Mouse (Mus musculus) heart, embryonic 16.5 days (tissue): ENCODE measurements around the gene Klhl40. TPM values are rescaled to one million over a fixed set of nuclear protein-coding genes. Genes with fewer than 3 reads are reported as not detected.

Experiments used
- ATAC-seq: fragments of 200-750 bp; cut with Nextera tagmentation; replicated peaks from 2 replicates; pipeline ENCODE4 v1.8.0; 2017; ENCODE audit warnings: moderate number of reproducible peaks; ENCODE audit not compliant: insufficient read depth, low FRiP score; ENCODE audit errors: extremely low read depth
- H3K27ac ChIP-seq: fragments of 300-500 bp; sonication (generic); 2 replicates; pipeline ENCODE4 v1.5.1; 2014; ENCODE audit warnings: mild to moderate bottlenecking, low read length, control low read depth, moderate library complexity
- H3K27me3 ChIP-seq: fragments of 300-500 bp; sonication (generic); 2 replicates; pipeline ENCODE4 v1.6.1; 2014; ENCODE audit warnings: low read length, mixed read lengths; ENCODE audit not compliant: control insufficient read depth, insufficient read depth
- H3K36me3 ChIP-seq: fragments of 300-500 bp; sonication (generic); 2 replicates; pipeline ENCODE4 v1.6.1; 2014; ENCODE audit not compliant: control insufficient read depth, insufficient read depth
- H3K4me1 ChIP-seq: fragments of 300-500 bp; sonication (generic); 2 replicates; pipeline ENCODE4 v1.6.1; 2014; ENCODE audit warnings: low read length, mixed read lengths; ENCODE audit not compliant: control insufficient read depth, insufficient read depth
- H3K4me2 ChIP-seq: fragments of 300-500 bp; sonication (generic); 2 replicates; pipeline ENCODE4 v1.6.1; 2014; ENCODE audit warnings: low read depth, mild to moderate bottlenecking, control low read depth, low read length
- H3K4me3 ChIP-seq: fragments of 300-500 bp; sonication (generic); 2 replicates; pipeline ENCODE4 v1.5.1; 2014; ENCODE audit warnings: mild to moderate bottlenecking, control low read depth, low read length
- H3K9ac ChIP-seq: fragments of 300-500 bp; sonication (generic); 2 replicates; pipeline ENCODE4 v1.6.1; 2014; ENCODE audit warnings: low read length, control low read depth
- H3K9me3 ChIP-seq: fragments of 300-500 bp; sonication (generic); replicated peaks from 2 replicates; pipeline ENCODE4 v1.6.1; 2016; ENCODE audit warnings: low read length; ENCODE audit not compliant: control insufficient read depth
- WGBS: fragments of 180-500 bp; shearing (Covaris S2); extraction: QIAGEN DNeasy Blood & Tissue Kit; methylation state at CpG from one replicate; pipeline ENCODE4 v1.1.7; 2014; 5-methylcytosine and 5-hydroxymethylcytosine counted together
- polyA plus RNA-seq: library from polyadenylated mRNA; unstranded; fragments of >200 nt; fragmentation: Nextera tagmentation; extraction: Ambion mirVana; gene quantifications from 2 replicates; pipeline ENCODE4 v1.2.1, GENCODE M21; 2015

Klhl40 gene
- polyA plus RNA-seq, 1 experiment from 2014 or later: 6.8 TPM

DNA sequence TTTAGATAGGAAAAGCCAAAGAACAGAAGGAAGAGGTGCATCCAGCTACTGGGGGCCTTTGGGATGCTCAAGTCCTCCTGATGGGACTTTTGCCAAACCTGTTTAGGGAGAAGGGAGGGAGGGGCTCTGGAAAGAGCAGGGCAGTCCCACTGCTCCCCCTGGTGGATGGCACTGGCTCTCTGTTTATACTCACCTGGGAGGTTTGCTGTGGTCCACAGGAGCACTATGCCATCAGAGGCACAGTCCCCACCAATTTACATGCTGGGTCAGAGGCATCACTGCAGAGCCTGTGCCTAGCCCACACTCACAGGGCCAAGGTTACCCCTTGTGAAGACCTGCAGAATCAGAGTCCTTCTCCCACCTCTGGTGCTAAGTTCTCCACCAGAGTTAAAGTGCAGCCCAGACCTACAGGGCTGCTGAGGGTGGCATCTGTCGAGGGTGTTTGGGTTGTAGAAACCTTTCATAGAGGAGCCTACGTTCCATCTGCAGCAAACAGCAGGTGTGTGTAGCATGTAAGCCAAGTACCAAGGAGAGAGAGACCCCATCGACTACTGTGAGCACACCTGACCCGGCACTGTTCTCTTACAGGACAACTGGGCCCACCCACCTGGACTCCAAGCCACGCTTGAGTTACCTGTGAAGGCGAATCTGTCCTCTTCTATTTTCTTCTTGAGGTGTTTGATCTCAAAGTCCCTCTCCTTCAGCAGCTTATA lies 53.0 kb downstream of the Klhl40 start:
- ATAC-seq: 0 out of 2 replicates have a peak, but pooled peaks have one; percentile 6
- no peak overlapping the region for H3K27ac ChIP-seq
- no peaks in the 10 kb centered on the region for H3K9me3 ChIP-seq
- H3K4me1 ChIP-seq: no peaks in the 10 kb centered on the region
- H3K36me3 ChIP-seq: no peaks in the 10 kb centered on the region
- H3K9ac ChIP-seq: no peak overlapping the region
- WGBS: 71% methylated on average over 6 of the region's 6 CpGs
- H3K4me2 ChIP-seq: no peak overlapping the region
- H3K4me3 ChIP-seq: no peak overlapping the region
- no peaks in the 10 kb centered on the region for H3K27me3 ChIP-seq

DNA sequence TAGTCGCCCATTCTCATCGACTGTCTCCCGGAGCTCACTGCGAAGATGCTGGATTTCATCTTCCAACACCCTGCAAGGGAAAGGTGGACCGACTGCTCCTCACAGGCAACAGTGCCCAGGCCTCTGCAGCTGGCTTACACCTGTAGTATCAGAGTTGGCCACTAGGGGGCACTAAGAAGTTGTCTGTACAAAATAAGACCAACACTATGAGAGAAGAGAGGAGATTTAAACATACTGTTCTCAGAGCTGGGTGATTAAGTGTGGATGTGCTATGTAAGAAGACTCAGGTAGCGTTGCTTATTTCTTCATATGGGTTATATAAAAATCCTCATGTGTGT lies 53.5 kb downstream of the Klhl40 start:
- Histone ChIP-seq H3K4me2 (no peak overlapping the region), H3K9me3 (peaks cover 3% of the 10 kb centered on the region), H3K27me3 (no peaks in the 10 kb centered on the region), H3K27ac (no peak overlapping the region), H3K4me3 (no peak overlapping the region), H3K36me3 (no peaks in the 10 kb centered on the region), H3K4me1 (no peaks in the 10 kb centered on the region), H3K9ac (no peak overlapping the region)
- WGBS: 20% methylated on average over 6 of the region's 6 CpGs
- ATAC-seq: no peak; the same call in 1 of the 2 replicates

Other genes starting within 250 kb of the Klhl40 start
- gene Lyzl4, start 135.5 kb upstream of the Klhl40 start, polyA plus RNA-seq: 0.29 TPM in 1 of 2 replicates, not detected in the other
- 0.22 and 0.45 TPM in 2 replicates for gene Vipr1, start 134.9 kb upstream of the Klhl40 start, polyA plus RNA-seq
- 5.3 and 5.4 TPM in 2 replicates for gene Sec22c, start 72.1 kb upstream of the Klhl40 start, polyA plus RNA-seq
- gene Ss18l2, start 67.3 kb upstream of the Klhl40 start, polyA plus RNA-seq: 172 and 177 TPM in 2 replicates
- gene Nktr, start 58.4 kb upstream of the Klhl40 start, polyA plus RNA-seq: 42.5 and 45.3 TPM in 2 replicates
- 15.8 and 21.3 TPM in 2 replicates for gene Zfp651, start 18.3 kb upstream of the Klhl40 start, polyA plus RNA-seq
- 23.8 and 25.3 TPM in 2 replicates for gene Hhatl, start 14.9 kb downstream of the Klhl40 start, polyA plus RNA-seq
- 0.34 and 0.42 TPM in 2 replicates for gene Ccdc13, start 61.9 kb downstream of the Klhl40 start, polyA plus RNA-seq
- gene Higd1a, start 80.8 kb downstream of the Klhl40 start, polyA plus RNA-seq: 214 and 262 TPM in 2 replicates
- 2.1 and 2.2 TPM in 2 replicates for gene Ackr2, start 120.7 kb downstream of the Klhl40 start, polyA plus RNA-seq
- 0.13 TPM in 1 of 2 replicates, not detected in the other for gene Cyp8b1, start 138.7 kb downstream of the Klhl40 start, polyA plus RNA-seq
- gene Fam198a, start 173.4 kb downstream of the Klhl40 start, polyA plus RNA-seq: 1.6 and 1.8 TPM in 2 replicates
- gene Pomgnt2, start 219.5 kb downstream of the Klhl40 start, polyA plus RNA-seq: 12.5 and 13.0 TPM in 2 replicates